Mouse (Mus musculus) forebrain, embryonic 16.5 days (tissue): ENCODE data around the gene Vps33b. TPM values are rescaled to one million over a fixed set of nuclear protein-coding genes. Genes with fewer than 3 reads are reported as not detected.

ENCODE experiments used
- ATAC-seq: fragments of 200-750 bp; cut with Nextera tagmentation; 2 replicates; pipeline ENCODE4 v1.8.0; 2017; ENCODE audit warnings: mild to moderate bottlenecking, moderate library complexity
- H3K27ac ChIP-seq: fragments of 300-500 bp; sonication (generic); 2 replicates; pipeline ENCODE4 v1.5.1; 2014; ENCODE audit warnings: low read length, control low read depth
- H3K27me3 ChIP-seq: fragments of 300-500 bp; sonication (generic); replicated peaks from 2 replicates; pipeline ENCODE4 v1.6.1; 2014; ENCODE audit warnings: low read length; ENCODE audit not compliant: control insufficient read depth, insufficient read depth
- H3K36me3 ChIP-seq: fragments of 300-500 bp; sonication (generic); 2 replicates; pipeline ENCODE4 v1.6.1; 2014; ENCODE audit not compliant: control insufficient read depth, insufficient read depth
- H3K4me1 ChIP-seq: fragments of 300-500 bp; sonication (generic); replicated peaks from 2 replicates; pipeline ENCODE4 v1.6.1; 2014; ENCODE audit warnings: low read length; ENCODE audit not compliant: control insufficient read depth, insufficient read depth
- H3K4me2 ChIP-seq: fragments of 300-500 bp; sonication (generic); 2 replicates; pipeline ENCODE4 v1.6.1; 2014; ENCODE audit warnings: mild to moderate bottlenecking, low read length, control low read depth
- H3K4me3 ChIP-seq: fragments of 300-500 bp; sonication (generic); replicated peaks from 2 replicates; pipeline ENCODE4 v1.5.1; 2014; ENCODE audit warnings: mild to moderate bottlenecking, low read length, control low read depth
- H3K9ac ChIP-seq: fragments of 300-500 bp; sonication (generic); replicated peaks from 2 replicates; pipeline ENCODE4 v1.6.1; 2014; ENCODE audit warnings: low read depth, low read length, control low read depth
- H3K9me3 ChIP-seq: fragments of 300-500 bp; sonication (generic); 2 replicates; pipeline ENCODE4 v1.6.1; 2016; ENCODE audit warnings: low read length; ENCODE audit not compliant: control insufficient read depth
- WGBS: fragments of 180-500 bp; shearing (Covaris S2); extraction: QIAGEN DNeasy Blood & Tissue Kit; methylation state at CpG from one replicate; pipeline ENCODE4 v1.1.7; 2014; 5-methylcytosine and 5-hydroxymethylcytosine counted together
- polyA plus RNA-seq: library from polyadenylated mRNA; unstranded; fragments of >200 nt; fragmentation: Nextera tagmentation; extraction: Ambion mirVana; gene quantifications from 2 replicates; pipeline ENCODE4 v1.2.1, GENCODE M21; 2015

Vps33b gene
- polyA plus RNA-seq, 1 experiment from 2014 or later, result 27.0 TPM

GRCm38 (mm10) chr7:80238542-80238941, 30.9 kb upstream of the Vps33b start:
- Histone ChIP-seq H3K4me1 (peaks cover 9% of the 10 kb centered on the region), H3K36me3 (peaks cover 9% of the 10 kb centered on the region), H3K27me3 (no peaks in the 10 kb centered on the region), H3K4me3 (no peak overlapping the region), H3K9ac (no peak overlapping the region), H3K4me2 (no peak overlapping the region), H3K27ac (no peak overlapping the region), H3K9me3 (no peaks in the 10 kb centered on the region)
- 91% methylated on average over 10 of the region's 10 CpGs for WGBS
- ATAC-seq, result no peak

- no peaks in the 10 kb centered on the region for H3K27me3 ChIP-seq
- no peak for ATAC-seq
- H3K4me2 ChIP-seq, result no peak overlapping the region
- H3K36me3 ChIP-seq, result peaks cover 9% of the 10 kb centered on the region
- H3K4me1 ChIP-seq, result 0 out of 2 replicates have a peak, but pooled peaks cover 2% of the 10 kb centered on the region
- H3K27ac ChIP-seq, result no peak overlapping the region
- WGBS, result 86% methylated on average over 4 of the region's 4 CpGs
- no peak overlapping the region for H3K9ac ChIP-seq
- no peak overlapping the region for H3K4me3 ChIP-seq
- no peaks in the 10 kb centered on the region for H3K9me3 ChIP-seq
These were observed 27.8 kb upstream of the Vps33b start for GRCm38 (mm10) chr7:80241661-80242060.

- H3K36me3 ChIP-seq, result no peaks in the 10 kb centered on the region
- H3K4me2 ChIP-seq, result no peak overlapping the region
- H3K27me3 ChIP-seq, result no peaks in the 10 kb centered on the region
- WGBS, result 88% methylated on average over 4 of the region's 4 CpGs
- H3K9ac ChIP-seq, result no peak overlapping the region
- no peak overlapping the region for H3K27ac ChIP-seq
- H3K4me3 ChIP-seq, result no peak overlapping the region
- ATAC-seq, result no peak
- H3K4me1 ChIP-seq, result 0 out of 2 replicates have a peak, but pooled peaks cover 2% of the 10 kb centered on the region
- no peaks in the 10 kb centered on the region for H3K9me3 ChIP-seq
These were observed 24.6 kb upstream of the Vps33b start for GRCm38 (mm10) chr7:80244851-80245250.

- Histone ChIP-seq H3K4me1 (0 out of 2 replicates have a peak, but pooled peaks cover 2% of the 10 kb centered on the region), H3K4me2 (peak within 1 kb of the TSS; percentile 63), H3K9ac (peak within 1 kb of the TSS; percentile 66), H3K4me3 (peak within 1 kb of the TSS; percentile 56), H3K27me3 (no peaks in the 10 kb centered on the region), H3K36me3 (no peaks in the 10 kb centered on the region), H3K9me3 (no peaks in the 10 kb centered on the region), H3K27ac (peak within 1 kb of the TSS; percentile 75)
- 0% methylated on average over 48 of the region's 48 CpGs for WGBS
- ATAC-seq, result peak; percentile 99
These were observed 23.2 kb upstream of the Vps33b start, which contains the start of gene Ttll13 for GRCm38 (mm10) chr7:80246148-80246721. Ttll13 (plus strand) TSS chr7:80246376.

GRCm38 (mm10) chr7:80246859-80247258, 22.6 kb upstream of the Vps33b start:
- no peak overlapping the region; the same call in 1 of the 2 replicates for H3K9ac ChIP-seq
- no peaks in the 10 kb centered on the region for H3K9me3 ChIP-seq
- H3K27ac ChIP-seq, result no peak overlapping the region
- ATAC-seq, result no peak
- H3K4me3 ChIP-seq, result peak overlapping the region; percentile 56
- peak overlapping the region; percentile 63 for H3K4me2 ChIP-seq
- 72% methylated on average over 7 of the region's 7 CpGs for WGBS
- no peaks in the 10 kb centered on the region for H3K27me3 ChIP-seq
- no peaks in the 10 kb centered on the region for H3K36me3 ChIP-seq
- H3K4me1 ChIP-seq, result 0 out of 2 replicates have a peak, but pooled peaks cover 2% of the 10 kb centered on the region

GRCm38 (mm10) chr7:80252437-80252836, 17.0 kb upstream of the Vps33b start:
- H3K36me3 ChIP-seq, result no peaks in the 10 kb centered on the region
- no peak overlapping the region for H3K4me3 ChIP-seq
- ATAC-seq, result no peak
- no peak overlapping the region for H3K4me2 ChIP-seq
- peaks cover 14% of the 10 kb centered on the region for H3K27me3 ChIP-seq
- 84% methylated on average over 7 of the region's 7 CpGs for WGBS
- no peaks in the 10 kb centered on the region for H3K9me3 ChIP-seq
- H3K27ac ChIP-seq, result no peak overlapping the region
- no peaks in the 10 kb centered on the region for H3K4me1 ChIP-seq
- no peak overlapping the region for H3K9ac ChIP-seq

GRCm38 (mm10) chr7:80252886-80253285, 16.6 kb upstream of the Vps33b start:
- ATAC-seq, result no peak
- no peak overlapping the region for H3K9ac ChIP-seq
- 90% methylated on average over 11 of the region's 11 CpGs for WGBS
- no peaks in the 10 kb centered on the region for H3K9me3 ChIP-seq
- no peak overlapping the region for H3K4me2 ChIP-seq
- no peaks in the 10 kb centered on the region for H3K36me3 ChIP-seq
- H3K4me1 ChIP-seq, result no peaks in the 10 kb centered on the region
- H3K4me3 ChIP-seq, result no peak overlapping the region
- no peak overlapping the region for H3K27ac ChIP-seq
- peaks cover 17% of the 10 kb centered on the region for H3K27me3 ChIP-seq

- 70% methylated on average over 2 of the region's 2 CpGs for WGBS
- no peak overlapping the region for H3K4me3 ChIP-seq
- peaks cover 30% of the 10 kb centered on the region for H3K27me3 ChIP-seq
- H3K27ac ChIP-seq, result no peak overlapping the region
- no peak overlapping the region for H3K9ac ChIP-seq
- H3K4me2 ChIP-seq, result no peak overlapping the region
- no peaks in the 10 kb centered on the region for H3K36me3 ChIP-seq
- H3K4me1 ChIP-seq, result 0 out of 2 replicates have a peak, but pooled peaks cover 3% of the 10 kb centered on the region
- no peaks in the 10 kb centered on the region for H3K9me3 ChIP-seq
- no peak for ATAC-seq
These were observed 13.5 kb upstream of the Vps33b start for GRCm38 (mm10) chr7:80255981-80256380.

- Histone ChIP-seq H3K36me3 (no peaks in the 10 kb centered on the region), H3K4me1 (peaks cover 12% of the 10 kb centered on the region), H3K27ac (no peak overlapping the region), H3K27me3 (peaks cover 28% of the 10 kb centered on the region), H3K9ac (no peak overlapping the region), H3K4me3 (no peak overlapping the region), H3K9me3 (no peaks in the 10 kb centered on the region), H3K4me2 (no peak overlapping the region)
- ATAC-seq, result no peak
- 68% methylated on average over 2 of the region's 2 CpGs for WGBS
These were observed 11.7 kb upstream of the Vps33b start for GRCm38 (mm10) chr7:80257706-80258105.
